Mouse (Mus musculus): ENCODE data around the gene BC017158.

DNA sequence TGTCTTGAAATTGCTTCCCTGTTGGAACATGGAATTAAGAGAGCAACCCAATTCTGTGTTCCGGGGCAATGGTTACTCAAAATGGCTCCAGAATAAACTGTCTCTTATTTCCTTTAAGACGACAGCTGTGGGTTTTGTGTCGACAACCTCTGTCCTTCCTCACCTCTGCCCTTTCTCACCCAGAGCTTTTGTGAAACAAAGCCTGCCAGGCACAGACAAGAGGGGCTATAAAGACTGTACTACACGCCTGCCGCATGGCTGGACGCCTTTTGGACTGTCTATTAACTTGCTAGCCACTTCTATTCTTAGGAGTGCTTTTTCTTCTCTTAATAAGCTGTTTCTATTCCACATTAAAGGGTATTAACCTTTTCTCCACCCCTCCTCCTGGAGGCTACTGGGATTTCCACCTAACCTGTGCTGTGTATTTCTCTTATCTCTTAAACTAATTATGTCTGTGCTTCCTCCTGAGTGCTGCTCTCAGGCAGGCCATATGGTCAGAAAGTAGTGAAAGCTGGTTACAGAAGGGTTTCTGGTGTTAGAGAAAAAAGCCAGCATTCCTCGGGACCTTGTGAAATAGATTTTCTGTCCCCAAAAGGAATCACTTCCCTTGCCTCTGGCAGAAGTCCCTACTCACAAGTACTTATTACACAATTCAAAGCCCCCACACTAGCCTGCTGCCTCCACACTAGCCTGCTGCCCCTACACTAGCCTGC is 15.3 kb downstream of the BC017158 start:
- TF ChIP-seq CTCF (IDR thresholded peaks at IDR 0.05; ENCODE audit: borderline replicate concordance, control insufficient read depth, extremely low read depth, insufficient read depth, low read length, poor library complexity) = no peak
- no peak for TF ChIP-seq POLR2A (IDR thresholded peaks at IDR 0.05; ENCODE audit: control insufficient read depth, extremely low read depth, insufficient read depth, low read length, poor library complexity)
